ENCODE assay signal across 14 mouse cellular contexts in the genomic region with DNA sequence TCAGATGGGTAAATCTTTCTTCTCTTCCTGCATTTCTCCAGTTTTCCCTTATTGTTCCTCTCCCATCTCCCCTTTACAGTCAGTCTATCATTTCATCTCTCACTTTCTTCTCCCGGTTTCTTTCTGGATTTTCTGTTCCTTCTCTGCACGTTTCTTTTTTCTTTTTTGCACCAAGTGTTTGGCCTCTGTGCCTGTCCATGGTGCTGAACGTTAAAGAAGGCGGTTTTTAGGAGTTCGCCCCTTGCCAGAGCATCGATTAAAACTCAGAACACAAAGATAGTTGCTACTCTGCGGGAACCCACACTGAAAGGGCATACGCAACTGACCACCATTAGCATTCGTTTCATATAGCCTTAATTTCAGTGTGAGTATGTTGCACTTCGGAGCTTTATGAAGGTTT. TPM values are rescaled to one million over a fixed set of nuclear protein-coding genes. Genes with fewer than 3 reads are reported as not detected.
DNase-seq lines count a peak whose midpoint lies in the region; ATAC-seq and TF ChIP-seq lines count a peak whose summit lies in the region.
"Had no signal": no experiment of that assay in that cellular context is flagged by ENCODE, and none has a peak within 500 bp of the region (broad histone marks: within the 10 kb centered on the region; RNA-seq: fewer than 3 reads in every experiment).

No protein-coding gene starts in this region.

- no peak overlapping the region for H3K9ac ChIP-seq in CH12.LX (ENCODE audit: insufficient read depth, low read depth)
- H3K9ac ChIP-seq: limb, embryonic 12.5 days; liver, postnatal 0 days had no signal

- no peak for TF ChIP-seq CTCF in CH12.LX (conservative IDR thresholded peaks at IDR 0.05 in 1 of 2, IDR thresholded peaks at IDR 0.05 in 1 of 2; ENCODE audit: low read depth in 2 of 2, low read length in 2 of 2)

- dilution Hi-C loops in CH12.LX (cut with MboI; ENCODE audit: extremely low pct_ligation_motif_present, extremely low pct_unique_long_range_greater_than_20kb, low sequenced_read_pairs), result no loop called here

- TF ChIP-seq POLR2A in CH12.LX (IDR thresholded peaks at IDR 0.05; ENCODE audit: low read depth, low read length), result no peak

- no peak overlapping the region for H3K4me2 ChIP-seq in CH12.LX (ENCODE audit: insufficient read depth, low read depth, poor library complexity, severe bottlenecking)
- H3K4me2 ChIP-seq: limb, embryonic 12.5 days had no signal

- in situ Hi-C loops in CH12.LX (cut with MboI; ENCODE audit: low pct_ligation_motif_present, low pct_unique_long_range_greater_than_20kb, low sequenced_read_pairs), result loop anchor here (5.0 kb wide), 1 partner anchor 469 kb away; no protein-coding TSS in a partner anchor

- no peak for TF ChIP-seq EP300 in CH12.LX (IDR thresholded peaks at IDR 0.05; ENCODE audit: low read length)

- no peaks in the 10 kb centered on the region for H3K27me3 ChIP-seq in CH12.LX (replicated peaks)
- H3K27me3 ChIP-seq: limb, embryonic 12.5 days had no signal

- H3K9me3 ChIP-seq in CH12.LX (replicated peaks; ENCODE audit: low read length), result peaks cover 3% of the 10 kb centered on the region
- H3K9me3 ChIP-seq: limb, embryonic 12.5 days had no signal

- no peak overlapping the region for H3K4me3 ChIP-seq in CH12.LX (replicated peaks in 1 of 3; ENCODE audit: low read depth in 2 of 3, low read length in 2 of 3, poor library complexity in 1 of 3)
- H3K4me3 ChIP-seq: limb, embryonic 12.5 days had no signal

- no peak overlapping the region for H3K27ac ChIP-seq in CH12.LX (ENCODE audit: insufficient read depth, low read depth)
- H3K27ac ChIP-seq: limb, embryonic 12.5 days had no signal

- no peaks in the 10 kb centered on the region for H3K36me3 ChIP-seq in CH12.LX (replicated peaks in 1 of 2; ENCODE audit: control insufficient read depth in 1 of 2, insufficient read depth in 1 of 2, low read length in 1 of 2)
- H3K36me3 ChIP-seq: limb, embryonic 12.5 days had no signal

- peak; percentile 30; the same call in 1 of the 2 replicates for ATAC-seq in megakaryocyte progenitor cell, adult 5-6 weeks (replicated peaks; ENCODE audit: poor library complexity)
- ATAC-seq in activated CD4-positive, CD25-positive, alpha-beta regulatory T cell, adult 4 months, result no peak
- ATAC-seq: liver, postnatal 0 days had no signal

- H3K79me2 ChIP-seq in CH12.LX (replicated peaks; ENCODE audit: control insufficient read depth, extremely low read depth, insufficient read depth, poor library complexity, severe bottlenecking), result no peaks in the 10 kb centered on the region

- no peak for TF ChIP-seq RAD21 in CH12.LX (IDR thresholded peaks at IDR 0.05; ENCODE audit: low read depth, low read length)

- peak; percentile 26 for DNase-seq in kidney, postnatal 10 days
- DNase-seq in kidney, adult 9 months, result no peak
- DNase-seq in CH12.LX (ENCODE audit: extremely low read depth), result no peak
- DNase-seq in embryo, embryonic 10.5 days (ENCODE audit: low spot score), result peak; percentile 66
- DNase-seq in thymus, postnatal 10 days (ENCODE audit: low spot score in 2 of 2), result no peak
- DNase-seq: adrenal gland, postnatal 10 days; kidney, postnatal 14 days; liver, postnatal 0 days; right cerebral cortex, adult 18-20 months; spleen, adult 18-20 months had no signal

- H3K4me1 ChIP-seq in CH12.LX (ENCODE audit: control insufficient read depth in 1 of 2, insufficient read depth in 2 of 2), result peaks cover 0 to 11% of the 10 kb centered on the region in 2 experiments; a peak in 2 of 4 replicates
- H3K4me1 ChIP-seq: limb, embryonic 12.5 days had no signal

TF ChIP-seq in CH12.LX, 34 proteins besides CTCF, POLR2A, EP300 and RAD21:
- TF ChIP-seq MXI1 (IDR thresholded peaks at IDR 0.05; ENCODE audit: low read depth, low read length), result peak; percentile 60
- no peak for TF ChIP-seq MAZ (IDR thresholded peaks at IDR 0.05; ENCODE audit: low read depth, low read length)
- peak; percentile 77 for TF ChIP-seq SIN3A (IDR thresholded peaks at IDR 0.05; ENCODE audit: low read length)
- TF ChIP-seq BHLHE40 (IDR thresholded peaks at IDR 0.05; ENCODE audit: low read depth, low read length), result peak; percentile 37; the same call in 1 of the 2 replicates
- TF ChIP-seq IRF4 (IDR thresholded peaks at IDR 0.05; ENCODE audit: low read depth, low read length), result no peak
- no peak for TF ChIP-seq SMC3 (IDR thresholded peaks at IDR 0.05; ENCODE audit: low read depth, low read length)
TF ChIP-seq in CH12.LX: peak in this region for 3.

RNA-seq across cellular contexts. Expression of gene Scel, which starts 23.2 kb away (rescaled TPM):
- total RNA-seq in CH12.LX (2012; rRNA removed) (0.04 and 0.13 TPM in 2 replicates), CH12.LX (2014; rRNA removed) (0.31 and 0.62 TPM in 2 replicates)
- 0.30 and 0.31 TPM in 2 replicates for polyA plus RNA-seq in CH12.LX (2012; ENCODE audit: insufficient read length, low read depth)
- not detected in 2 replicates for total RNA-seq in megakaryocyte progenitor cell, adult 5-6 weeks (2015)
- not detected in 2 replicates for total RNA-seq in megakaryocyte progenitor cell, adult 5-6 weeks (2017)
- not detected for polyA plus RNA-seq in activated CD4-positive, CD25-positive, alpha-beta regulatory T cell, adult 4 months (2017; shearing (Covaris generic))
- total RNA-seq: adrenal gland, postnatal 10 days; megakaryocyte-erythroid progenitor cell, adult 5-6 weeks had no signal
- polyA plus RNA-seq: liver, postnatal 0 days had no signal

Comparison
In these comparisons a context has a peak if more than half of its experiments do, and no peak if none do; other contexts are left out.
1. DNase-seq: peak in kidney, postnatal 10 days (single experiment) and embryo, embryonic 10.5 days (single experiment); none in kidney, adult 9 months (single experiment), CH12.LX (single experiment) and thymus, postnatal 10 days (0 of 2).